Comparison of ENCODE assay signal across 8 mouse cellular contexts in genomic region chr4:156228393-156229024, GRCm38 (mm10). TPM values are rescaled to one million over a fixed set of nuclear protein-coding genes. Genes with fewer than 3 reads are reported as not detected.
DNase-seq lines count a peak whose midpoint lies in the region; ATAC-seq lines count a peak whose summit lies in the region.

No protein-coding gene starts in this region.

- no peak overlapping the region for H3K4me2 ChIP-seq in hindbrain, embryonic 16.5 days (ENCODE audit: low read length)
- H3K4me2 ChIP-seq in lung, embryonic 16.5 days (ENCODE audit: low read depth, low read length): peak overlapping the region; percentile 34

- 30% methylated on average over 12 of the region's 12 CpGs for WGBS in hindbrain, embryonic 16.5 days
- WGBS in lung, embryonic 16.5 days: 19% methylated on average over 12 of the region's 12 CpGs

- peak; percentile 25 for DNase-seq in kidney, adult 9 months
- DNase-seq in kidney, postnatal 14 days: no peak
- DNase-seq in adrenal gland, postnatal 25 days: peak; percentile 50
- no peak for DNase-seq in spleen, postnatal 14 days (ENCODE audit: low spot score in 2 of 2)
- no peak for DNase-seq in thymus, postnatal 4 days
- DNase-seq in spleen, adult 18-20 months: no peak

- H3K9me3 ChIP-seq in hindbrain, embryonic 16.5 days (ENCODE audit: control insufficient read depth, low read length): no peaks in the 10 kb centered on the region
- H3K9me3 ChIP-seq in lung, embryonic 16.5 days (ENCODE audit: control insufficient read depth, low read length): no peaks in the 10 kb centered on the region

- no peaks in the 10 kb centered on the region for H3K27me3 ChIP-seq in hindbrain, embryonic 16.5 days (replicated peaks; ENCODE audit: control insufficient read depth, insufficient read depth, low read length)
- H3K27me3 ChIP-seq in lung, embryonic 16.5 days (ENCODE audit: control insufficient read depth, insufficient read depth, low read depth, low read length): no peaks in the 10 kb centered on the region

- H3K36me3 ChIP-seq in hindbrain, embryonic 16.5 days (ENCODE audit: control insufficient read depth, insufficient read depth, low read length): peaks cover 34% of the 10 kb centered on the region
- H3K36me3 ChIP-seq in lung, embryonic 16.5 days (ENCODE audit: control insufficient read depth, insufficient read depth, low read length): peaks cover 21% of the 10 kb centered on the region

- H3K4me3 ChIP-seq in hindbrain, embryonic 16.5 days (ENCODE audit: low read length): no peak overlapping the region
- peak overlapping the region; percentile 18; the same call in 1 of the 2 replicates for H3K4me3 ChIP-seq in lung, embryonic 16.5 days (ENCODE audit: low read length)

- H3K27ac ChIP-seq in hindbrain, embryonic 16.5 days (ENCODE audit: low read depth, low read length): no peak overlapping the region
- no peak overlapping the region for H3K27ac ChIP-seq in lung, embryonic 16.5 days (ENCODE audit: low read length)

- 0 out of 2 replicates have a peak overlapping the region, but pooled peaks have one; percentile 23 for H3K9ac ChIP-seq in hindbrain, embryonic 16.5 days (ENCODE audit: low read depth, low read length)
- H3K9ac ChIP-seq in lung, embryonic 16.5 days (ENCODE audit: low read length): no peak overlapping the region

- H3K4me1 ChIP-seq in hindbrain, embryonic 16.5 days (ENCODE audit: control insufficient read depth, insufficient read depth, low read depth, low read length): peaks cover 5% of the 10 kb centered on the region
- peaks cover 16% of the 10 kb centered on the region for H3K4me1 ChIP-seq in lung, embryonic 16.5 days (replicated peaks; ENCODE audit: control insufficient read depth, insufficient read depth, low read length)

- ATAC-seq in hindbrain, embryonic 16.5 days: peak; percentile 15; the same call in 1 of the 2 replicates
- ATAC-seq in lung, embryonic 16.5 days (ENCODE audit: low read depth): peak; percentile 57

RNA-seq across cellular contexts. Expression of gene Plekhn1, which starts 6.1 kb away (rescaled TPM):
- total RNA-seq in adrenal gland, postnatal 25 days (2021): 24.1 and 29.6 TPM in 2 replicates
- polyA plus RNA-seq in hindbrain, embryonic 16.5 days (2015; fragmentation: Nextera tagmentation; extraction: Ambion mirVana): 26.2 and 29.2 TPM in 2 replicates
- 18.5 and 22.8 TPM in 2 replicates for polyA plus RNA-seq in lung, embryonic 16.5 days (2015; fragmentation: Nextera tagmentation; extraction: Ambion mirVana)

RNA-seq across cellular contexts. Expression of gene Noc2l, which starts 7.3 kb away (rescaled TPM):
- 45.4 and 52.4 TPM in 2 replicates for total RNA-seq in adrenal gland, postnatal 25 days (2021)
- polyA plus RNA-seq in hindbrain, embryonic 16.5 days (2015; fragmentation: Nextera tagmentation; extraction: Ambion mirVana): 43.2 and 48.7 TPM in 2 replicates
- polyA plus RNA-seq in lung, embryonic 16.5 days (2015; fragmentation: Nextera tagmentation; extraction: Ambion mirVana): 51.3 and 51.6 TPM in 2 replicates

RNA-seq across cellular contexts. Expression of gene Perm1, which starts 12.8 kb away (rescaled TPM):
- 3.3 and 4.1 TPM in 2 replicates for total RNA-seq in adrenal gland, postnatal 25 days (2021)
- polyA plus RNA-seq in hindbrain, embryonic 16.5 days (2015; fragmentation: Nextera tagmentation; extraction: Ambion mirVana): 2.2 and 2.4 TPM in 2 replicates
- 0.45 and 0.91 TPM in 2 replicates for polyA plus RNA-seq in lung, embryonic 16.5 days (2015; fragmentation: Nextera tagmentation; extraction: Ambion mirVana)

RNA-seq across cellular contexts. Expression of gene AW011738, which starts 25.4 kb away (rescaled TPM):
- total RNA-seq in adrenal gland, postnatal 25 days (2021): 3.5 and 3.7 TPM in 2 replicates
- 3.7 and 5.3 TPM in 2 replicates for polyA plus RNA-seq in hindbrain, embryonic 16.5 days (2015; fragmentation: Nextera tagmentation; extraction: Ambion mirVana)
- 2.9 and 3.4 TPM in 2 replicates for polyA plus RNA-seq in lung, embryonic 16.5 days (2015; fragmentation: Nextera tagmentation; extraction: Ambion mirVana)

RNA-seq across cellular contexts. Expression of gene Samd11, which starts 26.9 kb away (rescaled TPM):
- total RNA-seq in adrenal gland, postnatal 25 days (2021): 1.2 and 1.7 TPM in 2 replicates
- polyA plus RNA-seq in hindbrain, embryonic 16.5 days (2015; fragmentation: Nextera tagmentation; extraction: Ambion mirVana): 1.9 and 2.0 TPM in 2 replicates
- 0.29 and 0.72 TPM in 2 replicates for polyA plus RNA-seq in lung, embryonic 16.5 days (2015; fragmentation: Nextera tagmentation; extraction: Ambion mirVana)

Comparison
In these comparisons a context has a peak if more than half of its experiments do, and no peak if none do; other contexts are left out.
1. DNase-seq: peak in kidney, adult 9 months (single experiment) and adrenal gland, postnatal 25 days (single experiment); none in kidney, postnatal 14 days (single experiment), spleen, postnatal 14 days (0 of 2), thymus, postnatal 4 days (single experiment) and spleen, adult 18-20 months (0 of 2).